Mouse (Mus musculus): ENCODE data around the gene Kazn.
A peak's percentile ranks its signal among the peaks of the same experiment; 100 is the strongest.

Kazn gene

GRCm38 (mm10) chr4:142079629-142080486 is 159.3 kb downstream of the Kazn start:
- DNase-seq (ENCODE audit: low read depth, low spot score), result no peak

- DNase-seq (ENCODE audit: low read depth, low spot score), result no peak
These were observed 161.5 kb downstream of the Kazn start for GRCm38 (mm10) chr4:142077572-142078271.

DNA sequence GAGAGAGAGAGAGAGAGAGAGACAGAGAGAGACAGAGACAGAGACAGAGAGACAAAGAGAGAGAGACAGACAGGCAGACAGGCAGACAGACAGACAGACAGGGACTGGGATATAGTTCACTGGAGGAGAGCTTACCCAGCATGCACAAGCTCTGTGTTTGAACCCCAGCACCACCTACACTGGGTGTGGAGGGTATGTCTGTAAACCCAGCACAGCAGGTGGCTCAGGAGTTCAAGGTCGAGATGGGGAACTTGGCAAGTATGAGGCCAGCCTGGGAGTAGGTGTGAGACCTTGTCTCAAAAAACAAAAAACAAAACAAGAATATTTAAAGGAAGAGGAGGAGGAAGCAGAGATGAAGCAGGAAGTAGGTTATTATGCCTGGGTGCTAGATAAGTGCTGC is 162.3 kb downstream of the Kazn start:
- DNase-seq (ENCODE audit: low read depth, low spot score), result no peak

GRCm38 (mm10) chr4:142075931-142076330 is 163.3 kb downstream of the Kazn start:
- DNase-seq (ENCODE audit: low read depth, low spot score), result no peak

DNA sequence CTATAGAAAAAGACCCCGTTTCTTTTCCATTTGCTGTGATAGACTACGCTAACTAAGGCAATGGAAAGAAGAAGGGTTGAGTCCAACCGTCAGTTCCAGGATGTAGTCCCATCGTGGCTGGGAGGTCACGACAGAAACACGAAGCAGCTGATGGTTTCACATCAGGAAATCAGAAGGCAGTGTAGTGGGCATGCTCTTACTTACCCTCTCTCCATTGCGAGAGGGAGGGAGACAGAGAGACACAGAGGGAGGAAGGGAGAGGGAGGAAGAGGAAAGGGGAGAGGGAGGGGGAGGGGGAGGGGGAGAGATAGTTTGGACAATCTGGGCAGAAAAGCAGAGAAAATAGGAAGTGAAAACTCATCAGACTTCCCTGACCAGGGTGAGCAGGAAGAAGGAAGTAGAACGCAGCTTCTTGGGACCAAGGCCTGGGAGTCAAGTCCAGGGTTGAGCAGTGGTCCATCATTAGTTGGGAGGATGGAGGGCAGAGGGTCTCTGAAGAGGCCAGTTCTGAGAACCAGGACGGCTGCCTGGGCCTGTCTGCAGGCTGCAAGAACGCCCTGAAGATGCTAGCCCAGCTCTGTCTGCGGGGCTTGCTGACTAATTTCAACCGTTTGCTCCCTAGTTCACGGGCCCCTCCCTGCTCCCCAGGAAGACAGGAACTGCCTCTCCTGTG is 165.0 kb downstream of the Kazn start:
- DNase-seq (ENCODE audit: low read depth, low spot score), result no peak

DNA sequence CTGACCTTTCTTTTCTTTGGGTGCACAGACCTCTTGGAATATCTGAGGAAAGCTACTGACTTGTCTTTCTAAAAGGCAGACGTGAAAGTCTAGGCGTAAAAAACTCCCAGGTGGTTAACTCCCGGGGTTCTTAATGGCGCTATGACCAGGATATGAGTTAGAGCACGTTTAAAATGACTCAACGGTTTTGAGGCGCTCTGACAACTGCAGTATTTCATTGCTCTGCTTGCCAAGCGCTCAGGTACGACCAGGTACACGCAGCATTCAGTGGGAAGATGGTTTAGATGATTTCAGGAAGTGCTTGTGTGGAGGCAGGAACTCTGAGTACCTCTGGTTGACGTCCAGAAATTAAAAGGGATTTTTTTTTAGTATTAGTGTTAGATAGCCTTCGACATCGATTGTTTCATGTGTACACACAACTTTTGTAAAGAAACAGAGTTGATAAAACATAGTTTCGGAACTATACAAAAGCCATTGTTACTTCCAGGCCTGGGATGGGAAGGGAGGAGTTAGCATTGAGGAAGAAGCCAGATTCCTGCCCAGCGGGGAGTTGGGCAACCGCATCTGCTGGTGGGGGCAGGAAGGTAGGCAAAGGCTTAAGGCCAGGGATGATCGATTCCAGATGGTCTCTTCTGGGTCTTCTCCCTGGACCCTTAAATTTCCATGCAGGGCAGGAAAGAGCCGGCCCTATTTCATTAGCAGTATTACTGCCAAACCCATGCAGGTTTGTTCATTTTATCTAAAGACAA is 167.8 kb downstream of the Kazn start:
- DNase-seq (ENCODE audit: low read depth, low spot score), result peak; percentile 37

DNA sequence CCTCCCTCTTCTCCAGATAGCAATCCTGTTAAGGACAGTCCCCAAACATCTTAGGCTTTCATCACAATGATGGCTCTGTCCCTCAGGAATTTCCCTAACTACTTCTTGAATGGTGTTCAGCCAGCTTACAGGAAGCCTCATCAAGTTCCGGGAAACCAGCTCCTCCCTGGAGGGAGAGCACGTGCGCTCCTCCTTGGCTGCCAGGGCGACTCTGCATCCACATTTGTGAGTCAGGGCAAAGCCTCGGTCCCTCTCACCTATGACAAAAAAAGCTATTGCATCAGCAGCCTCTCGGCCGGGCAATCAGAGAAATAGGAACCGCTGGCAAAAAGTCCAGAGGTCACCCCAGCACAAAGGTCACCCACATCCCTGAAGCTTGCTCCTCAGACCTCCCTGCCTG is 168.4 kb downstream of the Kazn start:
- DNase-seq (ENCODE audit: low read depth, low spot score), result no peak

DNA sequence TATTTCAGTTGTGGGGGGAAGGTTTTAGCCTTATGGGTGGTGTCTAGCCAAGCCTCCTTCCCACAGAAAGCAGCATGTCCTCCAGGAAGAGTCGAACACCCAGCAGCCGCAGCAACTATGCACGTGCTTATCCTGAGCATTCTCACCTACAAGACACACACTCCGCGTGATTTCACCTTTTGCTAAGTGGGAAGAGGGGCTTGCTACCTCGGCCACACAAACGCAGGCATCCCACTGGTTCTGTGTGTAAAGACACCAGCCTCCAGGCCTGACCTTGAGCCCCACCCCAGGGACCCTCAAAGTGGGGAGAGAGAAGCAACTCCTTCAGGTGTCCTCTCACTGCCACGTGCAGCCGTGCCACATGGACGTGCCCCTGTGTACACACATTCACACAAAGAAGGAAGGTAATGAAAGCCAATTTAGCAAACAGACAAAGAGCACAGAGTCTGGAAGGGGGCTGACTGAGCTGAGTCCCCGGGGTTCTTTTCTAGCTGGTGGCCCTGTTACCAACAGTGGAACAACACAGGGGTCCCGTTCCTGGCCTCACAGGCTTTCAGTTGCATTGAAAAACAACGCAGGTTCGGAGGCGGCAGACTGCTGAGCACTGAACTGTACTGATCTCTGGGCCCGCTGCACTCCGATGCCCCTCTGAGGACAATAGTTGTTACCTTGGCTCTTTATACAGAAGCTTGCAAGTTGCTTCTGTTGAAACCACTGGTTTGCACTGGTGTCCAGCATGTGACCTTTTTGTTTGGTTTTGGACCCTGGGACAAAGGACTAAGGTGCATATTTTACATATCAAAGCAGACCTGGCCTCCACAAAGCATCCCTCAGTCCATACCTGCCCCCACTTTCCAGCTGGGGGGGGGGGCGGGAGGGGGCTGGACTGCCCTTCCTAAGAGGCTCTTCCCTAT is 170.0 kb downstream of the Kazn start:
- DNase-seq (ENCODE audit: low read depth, low spot score), result no peak

GRCm38 (mm10) chr4:142066576-142066975 is 172.6 kb downstream of the Kazn start:
- DNase-seq (ENCODE audit: low read depth, low spot score), result no peak

DNA sequence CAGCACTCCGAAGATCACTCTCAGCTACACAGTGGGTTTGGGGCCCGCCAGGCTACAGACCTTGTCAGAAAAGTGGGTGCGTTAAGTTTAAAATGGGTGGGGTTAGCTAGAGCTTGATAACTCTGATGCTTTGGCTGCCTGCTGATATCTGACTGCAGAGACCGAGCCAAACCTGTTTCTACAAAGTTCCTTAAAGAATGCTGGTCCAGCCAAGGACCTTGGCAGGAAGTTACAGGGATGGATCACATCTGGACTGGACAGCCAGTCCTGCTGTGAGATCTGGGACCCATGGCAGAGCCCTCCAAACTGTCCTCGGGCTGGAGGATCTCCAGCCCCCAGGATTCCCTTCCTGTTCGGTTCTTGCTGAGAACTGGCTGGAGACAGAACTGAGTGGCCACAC is 173.4 kb downstream of the Kazn start:
- DNase-seq (ENCODE audit: low read depth, low spot score), result no peak

- no peak for DNase-seq (ENCODE audit: low read depth, low spot score)
These were observed 173.9 kb downstream of the Kazn start for GRCm38 (mm10) chr4:142065270-142065669.

DNA sequence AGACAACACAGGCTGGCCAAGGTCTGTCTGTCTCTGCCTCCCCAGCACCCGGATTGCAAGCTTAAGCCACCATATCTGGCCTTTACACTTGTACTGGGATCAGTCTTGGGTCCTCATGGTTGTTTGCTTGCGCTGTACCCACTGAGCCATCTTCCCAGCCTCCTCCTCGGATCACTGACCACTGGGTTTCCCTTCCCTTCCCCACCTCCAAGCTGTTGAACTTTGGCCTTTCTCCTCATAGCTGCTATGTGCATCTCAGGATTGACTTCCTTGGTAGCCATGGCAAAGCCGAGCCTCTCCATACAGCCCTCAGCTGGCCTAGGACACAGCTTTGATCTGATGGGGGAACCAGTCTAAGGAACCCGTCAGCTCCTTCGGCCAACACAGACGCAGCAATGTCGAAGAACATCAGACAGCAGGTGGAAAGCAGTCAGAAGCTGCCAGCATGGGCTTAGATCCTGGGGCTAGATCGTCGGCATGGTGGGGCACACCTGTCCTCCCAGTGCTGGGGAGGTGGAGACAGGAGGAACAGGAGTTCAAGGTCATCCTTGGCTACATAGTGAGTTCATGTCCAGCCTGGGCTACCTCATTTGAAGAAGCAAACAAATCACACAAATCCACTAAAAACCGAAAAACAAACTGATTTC is 174.5 kb downstream of the Kazn start:
- DNase-seq (ENCODE audit: low read depth, low spot score), result no peak

GRCm38 (mm10) chr4:142063057-142063534 is 176.1 kb downstream of the Kazn start:
- DNase-seq (ENCODE audit: low read depth, low spot score), result no peak

DNA sequence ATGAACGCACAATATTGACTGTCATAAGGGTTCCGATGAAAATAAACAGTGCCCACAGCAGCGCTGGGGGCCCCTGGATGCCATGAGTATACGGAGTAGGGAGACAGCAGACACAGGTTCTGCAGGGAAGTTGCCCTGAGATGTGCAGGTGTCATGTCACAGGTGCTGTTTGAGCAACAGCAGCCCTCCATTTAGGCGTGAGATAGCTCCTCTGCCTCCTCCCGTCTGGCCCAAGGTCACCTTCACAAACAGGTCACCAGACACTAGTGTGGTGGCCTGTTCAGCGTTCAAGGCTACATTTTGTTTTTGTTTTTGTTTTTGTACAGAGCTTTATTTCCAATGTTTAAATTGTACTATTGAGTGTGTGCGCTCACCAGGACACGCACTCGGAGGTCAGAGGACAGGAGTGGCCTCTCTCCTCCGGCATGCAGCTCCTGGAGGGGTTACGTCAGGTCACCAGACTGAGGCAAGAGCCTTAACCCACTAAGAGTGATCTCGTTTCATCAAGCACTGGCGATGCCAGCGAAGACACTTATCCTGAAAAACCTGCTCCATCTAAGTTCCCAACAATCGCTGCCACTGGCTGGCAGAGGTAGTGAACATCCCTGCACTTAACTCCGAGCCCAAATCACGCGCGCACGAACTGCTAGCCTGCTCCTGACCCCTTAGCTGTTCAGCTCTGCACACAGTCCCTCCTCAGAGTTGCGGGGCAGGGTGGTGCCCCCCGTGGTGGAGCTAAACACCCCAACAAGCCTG is 177.5 kb downstream of the Kazn start:
- no peak for DNase-seq (ENCODE audit: low read depth, low spot score)

GRCm38 (mm10) chr4:142060455-142061378 is 178.5 kb downstream of the Kazn start:
- no peak for DNase-seq (ENCODE audit: low read depth, low spot score)

GRCm38 (mm10) chr4:142059841-142060193 is 179.4 kb downstream of the Kazn start:
- DNase-seq (ENCODE audit: low read depth, low spot score), result no peak

DNA sequence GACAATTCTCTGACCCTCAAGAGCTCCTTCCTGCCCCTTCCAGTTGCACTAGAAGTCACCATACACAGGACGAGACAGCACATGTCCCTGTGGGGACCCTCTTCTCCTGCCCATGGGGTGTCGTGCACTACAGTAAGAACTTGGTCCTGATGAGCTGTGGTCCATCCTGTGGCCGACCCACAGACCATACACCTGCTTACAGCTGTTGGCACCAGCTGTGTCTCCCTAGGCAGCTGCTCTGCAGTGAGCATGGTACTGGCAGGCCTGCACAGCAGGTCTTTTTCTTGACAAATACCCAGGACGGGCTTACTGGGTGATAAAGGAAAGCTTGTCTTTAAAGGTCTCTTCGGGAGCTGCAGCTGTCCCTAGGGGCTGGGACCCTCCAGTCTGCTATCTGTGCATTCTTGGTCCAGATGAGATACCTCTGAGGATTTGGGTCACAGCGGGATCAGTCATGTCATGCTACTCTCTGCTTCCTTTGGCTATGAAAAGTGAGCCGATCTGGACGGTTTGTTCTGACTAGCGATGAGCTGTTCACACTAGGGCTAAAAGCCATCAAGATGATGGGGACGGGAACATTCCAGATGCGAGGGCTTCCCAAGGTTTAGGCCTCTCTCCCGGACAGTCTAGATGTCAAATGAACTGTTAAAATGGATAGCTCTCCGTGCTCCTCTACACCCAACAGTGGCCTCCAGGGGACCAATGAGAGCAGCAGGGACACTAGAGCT is 179.9 kb downstream of the Kazn start:
- DNase-seq (ENCODE audit: low read depth, low spot score), result no peak

All from embryo, embryonic 11.5 days (tissue).